Mouse (Mus musculus) embryonic fibroblast, embryonic 13.5 days (primary cell): ENCODE measurements at regions not wholly inside any gene's neighbourhood (a gene's known extent, or its start where the extent isn't known, plus 50 kb on each side); places are given as distances from the start of the nearest gene placed in this dataset.

ENCODE experiments used
- CTCF ChIP-seq: IDR thresholded peaks from 2 replicates; pipeline ENCODE4 v1.5.1; 2011; ENCODE audit warnings: mild to moderate bottlenecking, control low read depth, low read length, moderate library complexity, borderline replicate concordance; ENCODE audit not compliant: insufficient read depth
- POLR2A ChIP-seq: IDR thresholded peaks from 2 replicates; pipeline ENCODE4 v1.6.1; 2011; ENCODE audit warnings: low read depth, mild to moderate bottlenecking, control low read depth, low read length, moderate library complexity

DNA sequence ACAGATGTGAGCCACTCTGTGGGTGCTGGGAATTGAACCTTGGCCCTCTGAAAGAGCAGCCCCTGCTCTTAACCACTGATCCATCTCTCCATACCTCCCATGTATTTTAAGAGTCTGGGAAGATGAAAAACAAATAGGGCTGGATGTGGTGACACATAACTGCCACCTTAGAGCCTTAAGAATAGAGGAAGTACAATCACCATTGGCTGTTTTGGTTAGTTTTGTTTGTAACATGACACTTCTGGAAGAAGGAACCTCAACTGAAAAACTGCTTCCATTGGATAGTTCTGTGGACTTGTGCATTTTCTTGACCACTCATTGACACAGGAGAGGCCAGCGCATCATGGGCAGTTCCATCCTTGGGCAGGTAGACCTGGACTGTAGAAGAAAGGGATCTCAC is 100.7 kb upstream of the Tet2 start:
- no peak for TF ChIP-seq CTCF
- TF ChIP-seq POLR2A, result no peak
